Mouse (Mus musculus) cerebellum, postnatal 14 days (tissue): Measurements from ENCODE around the gene Coq9.
A peak's percentile ranks its signal among the peaks of the same experiment; 100 is the strongest.
"Not testable (repeated sequence)": the region's sequence is repeated elsewhere in the genome, so short reads cannot be mapped to it uniquely, and the experiment has no call there.

Experiments
- DNase-seq, 2 experiments: peaks; one replicate each; pipeline ENCODE4 v3.0.0; 2021; ENCODE audit warnings: mixed read lengths in 2 of 2

Coq9 gene

DNA sequence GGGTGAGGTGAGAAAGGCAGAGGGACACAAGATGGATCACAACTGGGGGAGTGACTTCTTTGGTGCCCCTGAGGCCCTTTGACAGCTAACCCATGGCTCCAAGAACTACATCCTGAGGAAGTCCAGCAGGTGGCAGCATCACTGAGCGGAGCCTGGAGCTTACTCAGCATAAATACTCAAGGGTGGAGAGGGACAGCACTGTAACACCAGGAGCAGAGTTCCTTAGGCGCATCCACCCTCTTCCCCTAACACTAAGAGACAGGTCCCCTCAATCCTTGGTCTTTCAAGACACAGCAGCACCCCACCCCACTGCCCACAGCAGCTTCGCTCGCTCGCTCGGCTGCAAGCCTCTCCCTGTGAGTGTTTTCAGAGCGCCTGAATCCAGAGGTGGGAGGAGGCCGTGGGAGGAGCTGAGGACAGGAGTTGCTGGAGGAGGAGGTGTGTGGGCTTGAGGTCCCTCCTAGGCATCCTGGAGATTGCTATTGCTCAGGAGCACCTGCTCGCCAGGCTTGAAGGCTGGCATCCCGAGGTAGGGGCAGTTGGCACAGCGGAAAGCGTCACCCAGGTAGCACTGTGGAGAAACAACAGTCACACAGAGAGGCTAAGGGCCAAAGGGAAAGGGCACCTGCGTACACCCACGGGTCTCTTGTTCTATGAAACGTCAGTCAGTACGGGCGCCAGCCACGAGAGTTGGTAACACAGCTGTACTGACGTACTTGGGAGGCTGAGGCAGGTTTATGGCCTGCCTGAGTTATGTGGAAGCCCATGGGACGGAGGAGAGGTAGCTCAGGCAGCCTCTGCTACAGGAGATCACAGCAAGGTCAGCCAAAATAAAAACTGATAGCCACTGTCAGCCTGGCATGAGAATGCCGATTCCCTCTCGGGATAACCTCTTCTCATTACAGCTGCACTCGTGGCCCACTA, 15.2 kb upstream of the Coq9 start:
- peak; percentile 59 to 77 for DNase-seq

- DNase-seq = no peak
These were observed 13.0 kb upstream of the Coq9 start for GRCm38 (mm10) chr8:94825170-94825569.

DNA sequence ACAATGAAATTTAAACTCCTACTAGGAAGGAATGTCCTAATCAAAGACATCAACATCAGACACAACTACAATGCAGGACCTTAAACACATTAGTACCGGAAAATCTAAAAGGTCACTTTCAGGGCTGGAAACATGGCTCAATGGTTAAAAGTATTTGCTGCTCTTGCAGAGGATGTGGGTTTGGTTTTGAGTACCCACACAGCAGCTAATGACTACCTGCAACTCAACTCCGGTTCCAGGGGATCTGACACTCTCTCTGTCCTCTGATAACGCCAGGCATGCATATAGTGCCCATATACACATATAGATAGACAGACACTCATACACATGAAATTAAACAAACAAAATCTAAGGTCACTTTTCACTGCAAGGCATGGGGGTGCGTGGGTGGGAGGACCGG, 11.9 kb upstream of the Coq9 start:
- no peak for DNase-seq

- DNase-seq = no peak
These were observed 9.8 kb upstream of the Coq9 start for GRCm38 (mm10) chr8:94828284-94828683.

DNA sequence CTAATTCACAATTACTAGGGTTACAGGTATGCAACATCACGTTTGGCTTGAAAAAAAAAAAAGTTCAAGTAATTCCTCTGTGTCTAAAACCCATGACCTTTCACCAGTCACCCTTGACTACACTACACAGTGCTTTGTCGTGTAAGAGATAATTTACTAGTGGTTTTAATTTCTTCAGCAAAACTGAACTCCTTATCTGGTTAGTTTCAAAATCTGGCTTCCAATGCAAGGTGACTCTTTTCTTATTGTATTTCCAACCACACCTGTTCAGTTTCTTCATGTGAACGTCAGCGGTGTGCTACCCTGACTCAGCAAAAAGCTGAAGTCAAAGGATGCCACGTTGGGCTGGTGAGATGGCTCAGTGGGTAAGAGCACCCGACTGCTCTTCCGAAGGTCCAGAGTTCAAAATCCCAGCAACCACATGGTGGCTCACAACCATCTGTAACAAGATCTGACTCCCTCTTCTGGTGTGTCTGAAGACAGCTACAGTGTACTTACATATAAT, 4.2 kb upstream of the Coq9 start:
- DNase-seq = not testable (repeated sequence)

DNA sequence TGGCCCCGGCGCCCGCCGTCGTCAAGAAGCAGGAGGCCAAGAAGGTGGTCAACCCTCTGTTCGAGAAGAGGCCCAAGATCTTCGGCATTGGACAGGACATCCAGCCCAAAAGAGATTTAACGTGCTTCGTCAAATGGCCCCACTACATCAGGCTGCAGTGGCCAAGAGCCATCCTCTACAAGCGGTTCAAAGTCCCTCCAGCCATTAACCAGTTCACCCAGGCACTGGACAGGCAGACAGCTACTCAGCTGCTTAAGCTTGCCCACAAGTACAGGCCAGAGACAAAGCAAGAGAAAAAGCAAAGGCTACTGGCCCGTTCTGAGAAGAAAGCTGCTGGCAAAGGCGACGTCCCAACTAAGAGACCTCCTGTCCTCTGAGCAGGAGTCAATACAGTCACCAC, 2.4 kb upstream of the Coq9 start:
- not testable (repeated sequence) for DNase-seq

GRCm38 (mm10) chr8:94836456-94837240, 1.5 kb upstream of the Coq9 start:
- DNase-seq = no peak

GRCm38 (mm10) chr8:94838600-94838999, 479 bp downstream of the Coq9 start:
- DNase-seq = peak; percentile 89

GRCm38 (mm10) chr8:94841183-94841582, 3.1 kb downstream of the Coq9 start:
- DNase-seq = no peak

GRCm38 (mm10) chr8:94850049-94850448, 11.9 kb downstream of the Coq9 start:
- DNase-seq = no peak

DNA sequence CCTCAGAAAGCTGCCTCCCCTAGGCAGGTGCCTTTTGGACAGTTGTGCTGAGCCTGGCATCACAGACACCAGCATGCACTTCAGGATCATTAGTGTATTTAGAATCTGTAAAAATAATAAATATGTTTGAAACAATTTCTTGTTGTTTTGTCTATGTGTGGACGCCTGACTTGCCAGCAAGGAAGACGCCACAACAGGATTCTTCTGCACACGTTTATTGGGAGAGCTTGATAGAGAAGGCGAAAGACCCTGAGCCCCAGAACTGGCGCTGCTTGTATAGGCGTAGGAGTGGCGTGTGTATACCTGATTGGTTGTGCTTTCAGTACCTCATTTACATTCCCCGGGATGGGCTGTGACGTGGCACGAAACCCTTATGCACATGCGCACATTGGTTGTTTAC, 16.6 kb downstream of the Coq9 start:
- DNase-seq = not testable (repeated sequence)

DNA sequence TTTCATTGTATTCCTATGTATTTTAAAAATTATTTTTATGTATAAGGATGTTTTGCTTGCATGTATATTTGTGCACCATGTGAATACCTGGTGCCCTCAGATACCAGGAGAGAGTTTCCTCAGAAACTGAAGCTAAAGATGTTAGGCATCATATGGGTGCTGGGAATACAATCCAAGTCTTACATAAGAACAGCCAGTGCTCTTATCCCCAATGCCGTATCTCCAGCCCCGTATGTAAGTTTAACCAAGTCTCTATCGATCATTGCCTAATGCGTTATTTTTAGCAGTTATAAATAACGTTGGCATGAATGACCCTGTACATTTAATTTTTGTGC, 18.9 kb downstream of the Coq9 start:
- no peak for DNase-seq

GRCm38 (mm10) chr8:94857346-94858173, 19.4 kb downstream of the Coq9 start, which contains the start of gene Polr2c:
Gene Polr2c, plus strand, starts transcription at chr8:94857450.
- peak; percentile 97 for DNase-seq

DNA sequence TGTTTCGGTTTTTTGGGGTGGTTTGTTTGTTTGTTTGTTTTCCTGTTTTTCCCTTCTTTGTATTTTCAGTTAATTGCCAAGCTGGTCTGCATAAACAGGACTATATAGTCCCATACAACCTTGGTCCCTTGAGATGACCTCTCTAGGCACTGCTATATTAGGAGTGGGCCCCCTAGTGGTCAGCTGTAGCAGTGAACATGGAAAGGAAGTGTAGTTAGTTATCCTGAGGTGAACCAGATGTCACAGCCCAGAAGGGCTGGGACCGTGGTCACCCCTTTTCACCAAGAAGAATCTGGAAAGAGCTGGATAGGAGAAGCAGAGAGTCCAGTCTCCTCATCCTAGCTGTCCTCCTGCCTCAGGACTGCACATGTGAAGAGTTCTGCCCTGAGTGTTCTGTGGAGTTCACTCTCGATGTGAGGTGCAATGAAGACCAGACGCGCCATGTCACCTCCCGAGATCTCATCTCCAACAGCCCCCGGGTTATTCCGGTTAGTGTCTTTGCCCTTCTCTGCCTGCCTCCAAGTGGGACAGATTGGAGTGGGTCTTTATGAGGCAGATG, 23.3 kb downstream of the Coq9 start:
- DNase-seq = peak; percentile 67 to 80

DNA sequence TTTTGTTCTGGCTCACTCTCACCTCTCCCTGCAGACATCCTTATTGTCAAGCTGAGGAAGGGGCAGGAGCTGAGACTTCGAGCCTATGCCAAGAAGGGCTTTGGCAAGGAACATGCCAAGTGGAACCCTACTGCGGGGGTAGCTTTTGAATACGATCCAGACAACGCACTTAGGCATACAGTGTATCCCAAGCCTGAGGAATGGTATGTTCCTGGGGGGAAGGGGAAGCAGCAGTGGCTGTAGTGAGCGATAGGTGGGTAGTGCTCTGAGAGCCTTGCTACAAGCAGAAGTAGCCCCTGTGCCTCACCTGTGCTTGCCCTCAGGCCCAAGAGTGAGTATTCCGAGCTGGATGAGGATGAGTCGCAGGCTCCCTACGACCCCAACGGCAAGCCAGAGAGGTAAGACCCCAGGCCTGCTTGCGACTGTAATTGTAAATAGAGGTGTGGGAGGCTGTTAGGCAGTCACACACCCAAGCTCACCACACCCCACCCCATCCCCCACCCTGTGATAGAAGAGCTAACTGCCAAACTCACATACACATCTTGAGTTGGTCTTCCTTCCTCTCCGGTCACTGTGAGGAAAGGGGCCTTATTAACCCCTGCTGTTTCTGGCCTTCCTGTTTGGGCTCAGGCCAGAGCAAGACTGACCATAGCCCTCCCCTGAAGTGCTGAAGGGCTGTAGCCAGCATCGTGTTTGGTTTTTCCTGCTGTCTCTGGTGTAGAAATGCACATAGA, 24.5 kb downstream of the Coq9 start:
- no peak for DNase-seq

DNA sequence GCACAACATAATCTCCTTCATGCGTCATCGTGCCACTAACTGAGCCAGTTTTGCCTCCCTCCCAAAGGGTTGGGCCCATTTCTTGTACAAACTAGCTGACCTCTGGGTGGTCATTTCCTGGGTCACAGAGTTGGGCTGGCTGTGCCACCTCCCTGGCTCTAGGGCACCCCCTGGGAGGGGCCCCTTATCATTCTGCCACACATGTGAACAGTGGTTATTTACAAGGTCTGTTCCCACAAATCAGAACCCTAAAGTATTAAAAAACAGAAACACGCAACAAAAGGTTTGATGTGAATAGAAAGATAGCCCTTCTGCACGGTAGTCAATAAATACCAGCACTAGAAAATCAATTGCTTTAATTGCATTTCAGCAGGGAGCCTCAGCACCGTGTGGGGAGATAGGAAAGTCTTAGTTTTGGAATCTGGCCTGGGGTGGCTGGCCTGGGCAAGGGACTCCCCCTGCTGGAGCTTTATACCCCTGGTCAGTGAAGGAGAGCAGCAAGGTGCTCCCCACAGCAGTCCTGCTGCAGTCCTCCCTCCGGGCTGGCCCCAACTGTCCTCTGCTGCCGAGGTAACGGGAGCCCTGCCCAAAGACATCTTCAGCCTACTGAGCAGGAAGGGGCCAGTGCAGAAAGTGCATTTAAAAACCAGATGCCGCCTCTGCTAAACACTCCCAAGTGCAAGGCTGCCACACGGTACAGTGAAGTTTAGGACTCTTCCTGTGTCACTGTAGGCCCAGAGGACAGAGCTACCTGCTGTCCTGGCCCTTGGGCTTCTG, 26.0 kb downstream of the Coq9 start:
- no peak for DNase-seq

DNA sequence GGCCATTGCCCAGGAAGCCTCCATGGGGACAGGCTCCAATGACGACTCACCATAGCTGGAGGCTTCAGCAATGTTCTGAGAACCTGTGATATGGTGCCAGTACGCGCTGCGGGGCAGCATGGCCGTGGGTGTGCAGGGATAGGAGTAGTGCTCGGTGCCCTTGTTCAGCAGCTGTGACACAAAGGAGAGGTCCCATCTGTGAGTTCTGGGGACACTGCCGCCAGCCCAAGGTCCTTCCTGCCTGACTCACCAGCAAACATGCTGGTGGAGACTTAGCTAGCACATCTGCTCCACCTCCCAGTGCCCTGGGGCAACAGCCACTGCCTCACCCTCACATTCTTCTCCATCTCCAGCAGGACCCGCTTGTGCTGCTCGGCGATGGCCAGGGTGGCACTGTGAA, 27.2 kb downstream of the Coq9 start:
- DNase-seq = no peak

GRCm38 (mm10) chr8:94866921-94867320, 28.8 kb downstream of the Coq9 start:
- DNase-seq = no peak

DNA sequence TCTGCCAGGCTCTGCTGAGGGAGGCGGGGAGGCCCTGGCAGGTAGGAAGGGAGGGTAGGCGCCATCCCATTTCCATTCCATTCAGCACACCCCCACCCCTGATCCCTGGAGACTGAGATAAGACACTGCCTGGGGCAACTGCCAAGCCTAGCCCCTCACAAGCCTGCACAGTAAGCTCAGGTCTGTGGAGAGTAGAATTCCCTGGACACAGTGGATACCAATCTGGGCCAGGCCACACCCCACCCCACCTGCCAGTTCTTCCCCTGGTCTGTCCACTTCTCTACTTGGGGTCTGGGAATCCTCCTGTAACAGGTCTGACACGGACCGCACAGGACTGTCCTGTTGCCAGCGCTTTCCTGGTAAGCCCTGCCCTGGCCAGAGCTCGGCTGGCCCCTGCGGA, 31.0 kb downstream of the Coq9 start:
- DNase-seq = no peak

- no peak for DNase-seq
These were observed 31.9 kb downstream of the Coq9 start for GRCm38 (mm10) chr8:94870003-94870402.
